Mouse (Mus musculus) left cerebral cortex, postnatal 25 days (tissue): Measurements from ENCODE around the gene Awat1. TPM values are rescaled to one million over a fixed set of nuclear protein-coding genes. Genes with fewer than 3 reads are reported as not detected.

Experiments used
- DNase-seq, 2 experiments: peaks; one replicate each; pipeline ENCODE4 v3.0.0; 2022; ENCODE audit warnings: low spot score in 2 of 2, mixed read lengths in 1 of 2
- intact Hi-C: fragments of 180-260 bp; cut with DNase I; formaldehyde crosslinking; loops from one replicate; pipeline ENCODE4 v1.15.1; 2025
- total RNA-seq, 2 experiments: library from RNA; stranded (reverse); gene quantifications; 2 replicates each; pipeline ENCODE4 v1.2.3; 2021

The Awat1 gene
- total RNA-seq: not detected

DNA sequence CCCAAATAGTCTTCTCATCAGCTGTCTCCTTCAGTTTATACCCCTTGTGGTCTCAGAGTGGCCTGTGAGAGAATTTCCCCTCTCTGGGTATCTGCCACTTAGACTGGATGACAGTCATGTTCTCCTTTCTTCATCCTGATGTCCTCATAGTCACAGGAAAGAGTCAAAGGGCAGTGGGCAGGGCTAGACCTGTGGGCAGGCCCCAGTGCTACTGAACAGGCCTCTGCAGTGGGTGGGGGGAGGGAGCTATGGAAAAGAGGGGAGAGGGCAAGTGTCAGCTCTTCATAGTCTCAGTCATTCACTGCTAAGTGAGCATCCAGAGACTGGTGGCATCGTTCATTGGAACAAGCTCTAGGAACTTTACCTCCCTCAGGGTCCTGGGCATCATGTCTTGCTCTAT, at the start of gene Awat1:
Awat1 (plus strand) TSS at position 301 of the 400 bp plus-strand sequence.
- DNase-seq: no peak
- intact Hi-C loops: no loop called here

DNA sequence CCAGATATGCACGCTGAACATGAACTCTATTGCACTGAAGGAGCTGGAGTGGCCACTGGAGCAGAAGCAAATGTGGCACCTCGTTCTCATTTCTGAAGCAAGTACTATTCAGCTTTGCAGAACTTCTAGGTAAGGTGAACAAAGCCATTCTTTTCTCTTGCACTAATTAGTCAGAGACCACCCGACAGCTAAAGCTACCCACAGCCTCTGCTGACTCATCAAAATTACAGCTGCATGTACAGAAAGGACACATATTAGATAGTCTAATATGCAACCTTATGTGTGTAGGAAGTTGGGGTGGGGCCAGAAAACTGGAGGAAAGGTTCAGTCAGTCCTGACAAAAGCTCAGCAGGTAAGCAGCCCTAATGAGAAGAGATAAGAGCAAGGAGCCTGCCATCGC, 47.6 kb upstream of the Awat1 start, which contains the start of gene Dgat2l6:
Dgat2l6 (plus strand) TSS at position 368 of the 400 bp plus-strand sequence.
- no peak for DNase-seq
- intact Hi-C loops: no loop called here

DNA sequence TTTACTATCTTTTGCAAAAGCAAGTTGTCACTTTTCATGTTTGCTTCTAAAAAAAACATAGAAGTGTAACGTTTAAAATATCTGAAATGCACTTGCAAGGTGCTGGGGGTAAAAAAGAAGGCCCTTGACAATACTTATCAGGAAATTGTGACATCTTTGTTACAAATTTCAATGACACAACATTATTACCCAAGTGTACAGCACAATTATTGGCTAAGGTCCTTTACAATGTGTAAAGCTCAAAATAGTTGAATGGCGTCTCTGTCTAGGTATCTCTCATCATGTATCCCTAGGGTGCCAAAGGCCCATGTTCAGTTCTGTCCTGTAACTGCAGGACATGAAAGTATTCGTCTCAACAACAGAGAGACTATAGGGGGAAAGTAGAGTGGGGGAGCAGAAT, 16.0 kb upstream of the Awat1 start:
- DNase-seq: no peak
- intact Hi-C loops: no loop called here

- intact Hi-C loops: no loop called here
Observed at GRCm38 (mm10) chrX:100565696-100566095, 6.4 kb upstream of the Awat1 start.

DNA sequence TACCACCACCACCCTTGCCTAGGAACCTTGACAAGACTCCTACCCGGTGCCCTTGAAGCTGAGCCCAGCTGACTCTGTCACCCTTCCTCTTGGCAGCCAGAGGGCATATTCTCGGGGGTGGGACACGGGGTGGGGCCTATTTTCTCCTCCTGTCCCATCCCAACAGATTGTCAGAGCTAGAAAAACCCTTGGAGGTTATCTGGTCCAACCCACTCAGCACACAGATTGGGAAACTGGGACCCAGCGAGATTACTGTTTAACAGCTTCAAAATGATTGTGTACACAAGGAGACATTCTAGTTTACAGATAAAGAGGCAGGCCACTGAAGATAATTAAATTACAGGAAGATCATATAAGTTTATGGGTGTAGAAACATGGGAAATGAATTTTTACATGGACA, 22.7 kb downstream of the Awat1 start, which contains the start of gene P2ry4:
P2ry4 (minus strand) TSS at position 79 of the 400 bp plus-strand sequence.
- intact Hi-C loops: no loop called here
- DNase-seq: no peak

More at GRCm38 (mm10) chrX:100565696-100566095, 6.4 kb upstream of the Awat1 start:
- DNase-seq: peak in 1 of 2 experiments; percentile 60

- DNase-seq: peak; percentile 35 to 74
- intact Hi-C loops: no loop called here
Observed at GRCm38 (mm10) chrX:100597439-100597838, 25.4 kb downstream of the Awat1 start.

DNA sequence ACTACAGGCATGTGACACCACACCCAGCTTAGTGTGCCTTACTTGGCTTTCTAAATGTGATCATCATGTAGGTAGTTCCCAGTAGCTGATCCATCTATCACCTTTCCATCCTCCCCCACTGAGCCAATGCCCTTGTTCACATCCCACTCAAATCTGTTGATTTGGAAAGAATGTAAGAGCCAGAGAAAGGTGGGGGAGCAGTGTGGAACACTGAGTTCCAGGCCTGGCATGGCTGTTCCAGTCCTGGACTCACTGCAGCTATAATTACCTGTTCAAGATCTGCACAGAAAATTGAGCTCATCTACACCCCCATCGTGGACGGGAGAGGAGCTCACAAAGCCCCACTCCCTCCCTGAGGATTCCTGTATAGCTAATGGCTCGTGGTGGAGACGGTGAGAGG, 27.7 kb downstream of the Awat1 start:
- intact Hi-C loops: loop anchor here (2.0 kb wide), 1 partner anchor 83 kb away; no protein-coding TSS in a partner anchor
- peak; percentile 26 to 64 for DNase-seq

- intact Hi-C loops: no loop called here
- DNase-seq: peak in 1 of 2 experiments; percentile 38
Observed at GRCm38 (mm10) chrX:100605314-100605713, 33.3 kb downstream of the Awat1 start, which contains the start of gene Arr3. Gene Arr3 (plus strand): TSS chrX:100605497.

DNA sequence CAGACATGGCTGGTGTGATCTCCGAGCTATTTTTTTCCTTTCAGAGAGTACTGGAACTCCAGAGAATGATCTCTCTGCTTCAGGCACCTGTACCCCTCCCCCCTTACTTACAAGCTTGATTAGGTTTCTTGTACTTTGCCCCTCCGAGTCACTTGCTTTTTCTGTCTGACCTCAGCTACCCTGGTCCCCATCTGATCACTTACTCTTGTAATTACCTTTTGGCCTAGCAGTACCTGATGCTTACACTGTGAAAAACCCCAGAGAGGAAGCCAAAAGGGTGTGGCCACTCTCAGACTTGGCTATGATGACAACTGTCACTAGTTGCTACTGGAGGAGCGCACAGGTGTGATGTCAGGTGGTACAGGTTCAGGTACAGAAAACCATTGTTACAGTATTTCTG, 46.4 kb downstream of the Awat1 start:
- no peak for DNase-seq
- intact Hi-C loops: no loop called here

DNA sequence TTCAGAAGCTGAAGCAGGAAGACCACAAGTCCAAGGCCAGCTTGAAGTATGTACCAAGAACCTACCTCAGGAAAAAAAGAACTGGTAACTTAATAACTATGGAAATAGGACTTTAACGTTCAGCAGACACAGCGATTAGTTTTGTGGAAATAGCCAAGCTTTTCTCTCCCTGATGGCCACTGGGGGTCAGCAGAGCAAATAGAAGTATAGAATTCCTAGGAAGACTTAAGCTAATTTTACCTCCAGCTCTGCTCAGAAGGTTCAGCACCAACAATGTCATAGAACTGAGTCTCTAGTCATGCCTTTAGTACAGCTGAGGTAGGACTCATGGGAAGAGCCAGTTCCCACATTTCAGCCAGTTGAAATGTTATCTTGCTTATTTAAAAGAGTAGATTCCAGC, 49.3 kb downstream of the Awat1 start:
- DNase-seq: no peak
- intact Hi-C loops: loop anchor here (10.0 kb wide), 1 partner anchor 113 kb away; no protein-coding TSS in a partner anchor

DNA sequence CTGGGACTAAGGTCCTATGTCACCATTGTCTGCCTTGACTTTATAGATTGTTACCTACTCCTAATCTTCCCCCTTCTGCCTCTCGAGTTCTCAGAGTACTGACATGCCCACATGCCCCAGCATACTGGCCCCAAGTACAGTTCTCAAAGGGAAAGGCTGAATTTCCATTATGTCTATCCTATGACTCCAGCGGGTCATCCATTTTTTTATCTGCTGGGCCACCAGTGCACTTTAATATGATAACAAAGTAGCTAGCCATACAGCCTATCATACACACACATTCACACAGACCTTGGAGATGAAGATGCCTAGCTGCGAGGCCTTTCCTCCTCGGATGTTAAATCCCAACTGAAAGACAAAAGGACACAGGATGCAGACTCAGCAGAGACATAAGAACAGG, 52.2 kb downstream of the Awat1 start:
- intact Hi-C loops: loop anchor here (10.0 kb wide), 1 partner anchor 111 kb away; no protein-coding TSS in a partner anchor
- DNase-seq: no peak

- intact Hi-C loops: loop anchor here (10.0 kb wide), 1 partner anchor 110 kb away; no protein-coding TSS in a partner anchor
- DNase-seq: no peak
Observed at GRCm38 (mm10) chrX:100625146-100625545, 53.1 kb downstream of the Awat1 start.

DNA sequence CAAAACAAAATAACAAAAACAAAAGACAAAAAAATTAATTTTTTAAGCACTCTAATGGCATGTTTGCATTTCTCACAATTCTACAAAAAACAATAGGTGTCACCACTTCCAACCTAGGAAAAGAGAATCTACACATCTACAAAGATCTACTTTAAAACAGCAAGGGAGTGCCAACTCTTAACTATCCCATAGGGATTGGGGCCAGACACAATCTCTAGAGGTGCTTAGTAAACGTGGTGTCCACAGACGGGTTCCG, 53.4 kb downstream of the Awat1 start, which contains the start of gene Kif4:
Kif4 (plus strand) TSS at position 192 of the 256 bp plus-strand sequence.
- intact Hi-C loops: loop anchor here (10.0 kb wide), 1 partner anchor 109 kb away; no protein-coding TSS in a partner anchor
- DNase-seq: no peak

GRCm38 (mm10) chrX:100625802-100626793, 54.0 kb downstream of the Awat1 start, which contains the start of gene Pdzd11:
Gene Pdzd11 (minus strand): TSS chrX:100626568.
- DNase-seq: peak; percentile 86 to 93
- intact Hi-C loops: loop anchor here (10.0 kb wide), 1 partner anchor 109 kb away; no protein-coding TSS in a partner anchor

Other genes starting within 250 kb of the Awat1 start
- gene Otud6a, start 143.2 kb upstream of the Awat1 start, total RNA-seq: not detected
- gene Awat2, start 129.5 kb upstream of the Awat1 start, total RNA-seq: under 1 TPM in 1 of 2 experiments, not detected in 1; 0.21 TPM
- gene Igbp1, start 78.0 kb upstream of the Awat1 start, total RNA-seq: 10 to 100 TPM; 33.3 to 34.9 TPM
- under 1 TPM; 0.37 TPM for gene Dgat2l6, start 47.4 kb upstream of the Awat1 start, total RNA-seq
- gene P2ry4, start 22.6 kb downstream of the Awat1 start, total RNA-seq: not detected
- gene Arr3, start 33.2 kb downstream of the Awat1 start, total RNA-seq: 1 to 10 TPM; 1.3 to 2.3 TPM
- gene Kif4, start 53.5 kb downstream of the Awat1 start, total RNA-seq: under 1 TPM; 0.66 to 0.98 TPM
- 10 to 100 TPM; 44.4 to 51.7 TPM for gene Pdzd11, start 54.3 kb downstream of the Awat1 start, total RNA-seq
- 10 to 100 TPM in 1 of 2 experiments, 1 to 10 TPM in 1; 8.5 to 11.6 TPM for gene Gdpd2, start 157.6 kb downstream of the Awat1 start, total RNA-seq
- gene Dlg3, start 195.5 kb downstream of the Awat1 start, total RNA-seq: 100 to 1,000 TPM; 151 to 153 TPM